Mouse (Mus musculus): Measurements from ENCODE around the gene Acy3. TPM values are rescaled to one million over a fixed set of nuclear protein-coding genes. Genes with fewer than 3 reads are reported as not detected.

The Acy3 gene
- polyA plus RNA-seq, 1 experiment from 2014 or later, result 1.3 TPM

- ATAC-seq (ENCODE audit: low FRiP score, low read depth), result no peak
- Histone ChIP-seq H3K9ac (replicated peaks) (no peak overlapping the region), H3K27ac (replicated peaks) (no peak overlapping the region), H3K4me3 (no peak overlapping the region), H3K9me3 (no peaks in the 10 kb centered on the region), H3K27me3 (peaks cover 8% of the 10 kb centered on the region; the same call in 1 of the 2 replicates), H3K4me1 (peaks cover 9% of the 10 kb centered on the region), H3K36me3 (no peaks in the 10 kb centered on the region), H3K4me2 (replicated peaks) (no peak overlapping the region)
- 84% methylated on average over 7 of the region's 7 CpGs for WGBS
These were observed 9.7 kb downstream of the Acy3 start for GRCm38 (mm10) chr19:3996106-3996505.

- Histone ChIP-seq H3K4me2 (replicated peaks) (no peak overlapping the region), H3K27me3 (peaks cover 11% of the 10 kb centered on the region; the same call in 1 of the 2 replicates), H3K4me1 (peaks cover 15% of the 10 kb centered on the region), H3K9me3 (no peaks in the 10 kb centered on the region), H3K27ac (replicated peaks) (no peak overlapping the region), H3K36me3 (no peaks in the 10 kb centered on the region), H3K9ac (replicated peaks) (no peak overlapping the region), H3K4me3 (no peak overlapping the region)
- WGBS, result 82% methylated on average over 8 of the region's 8 CpGs
- ATAC-seq (ENCODE audit: low FRiP score, low read depth), result no peak
These were observed 10.4 kb downstream of the Acy3 start for GRCm38 (mm10) chr19:3996747-3997146.

- no peak overlapping the region for H3K4me3 ChIP-seq
- peaks cover 12% of the 10 kb centered on the region; the same call in 1 of the 2 replicates for H3K27me3 ChIP-seq
- H3K9ac ChIP-seq (replicated peaks), result no peak overlapping the region
- no peaks in the 10 kb centered on the region for H3K9me3 ChIP-seq
- no peak overlapping the region for H3K4me2 ChIP-seq (replicated peaks)
- no peaks in the 10 kb centered on the region for H3K36me3 ChIP-seq
- H3K27ac ChIP-seq (replicated peaks), result no peak overlapping the region
- peaks cover 15% of the 10 kb centered on the region for H3K4me1 ChIP-seq
- 72% methylated on average over 8 of the region's 8 CpGs for WGBS
- ATAC-seq (ENCODE audit: low FRiP score, low read depth), result no peak
These were observed 10.9 kb downstream of the Acy3 start for GRCm38 (mm10) chr19:3997231-3997630.

GRCm38 (mm10) chr19:3998335-3998734, 12.0 kb downstream of the Acy3 start:
- Histone ChIP-seq H3K9ac (replicated peaks) (no peak overlapping the region), H3K36me3 (no peaks in the 10 kb centered on the region), H3K4me3 (no peak overlapping the region), H3K27ac (replicated peaks) (no peak overlapping the region), H3K27me3 (peaks cover 16% of the 10 kb centered on the region; the same call in 1 of the 2 replicates), H3K9me3 (no peaks in the 10 kb centered on the region), H3K4me1 (peaks cover 15% of the 10 kb centered on the region), H3K4me2 (replicated peaks) (no peak overlapping the region)
- WGBS, result 81% methylated on average over 8 of the region's 8 CpGs
- ATAC-seq (ENCODE audit: low FRiP score, low read depth), result no peak

- H3K4me3 ChIP-seq, result peak overlapping the region; percentile 70; the same call in 1 of the 2 replicates
- H3K36me3 ChIP-seq, result no peaks in the 10 kb centered on the region
- H3K4me2 ChIP-seq (replicated peaks), result peak overlapping the region; percentile 84; the same call in 1 of the 2 replicates
- WGBS, result 85% methylated on average over 9 of the region's 9 CpGs
- no peak for ATAC-seq (ENCODE audit: low FRiP score, low read depth)
- peaks cover 15% of the 10 kb centered on the region for H3K4me1 ChIP-seq
- peaks cover 16% of the 10 kb centered on the region; the same call in 1 of the 2 replicates for H3K27me3 ChIP-seq
- H3K27ac ChIP-seq (replicated peaks), result no peak overlapping the region
- no peak overlapping the region for H3K9ac ChIP-seq (replicated peaks)
- no peaks in the 10 kb centered on the region for H3K9me3 ChIP-seq
These were observed 12.9 kb downstream of the Acy3 start for GRCm38 (mm10) chr19:3999121-3999730.

GRCm38 (mm10) chr19:4000119-4000900, 13.9 kb downstream of the Acy3 start, which contains the start of the genes Nudt8 and Gm49405:
Gene Nudt8 (plus strand): TSS chr19:4000580.
Gene Gm49405 (plus strand): TSS chr19:4000626.
- Histone ChIP-seq H3K4me3 (peak within 1 kb of the TSS; percentile 70), H3K9me3 (no peaks in the 10 kb centered on the region), H3K27ac (replicated peaks) (peak within 1 kb of the TSS; percentile 97), H3K36me3 (peaks cover 5% of the 10 kb centered on the region; the same call in 1 of the 2 replicates), H3K9ac (replicated peaks) (peak within 1 kb of the TSS; percentile 84), H3K4me1 (peaks cover 15% of the 10 kb centered on the region), H3K27me3 (peaks cover 16% of the 10 kb centered on the region; the same call in 1 of the 2 replicates), H3K4me2 (replicated peaks) (peak within 1 kb of the TSS; percentile 84)
- WGBS, result under 1% methylated on average over 64 of the region's 64 CpGs
- peak; percentile 89 for ATAC-seq (ENCODE audit: low FRiP score, low read depth)

GRCm38 (mm10) chr19:4000949-4001525, 14.7 kb downstream of the Acy3 start:
- H3K27me3 ChIP-seq, result peaks cover 16% of the 10 kb centered on the region; the same call in 1 of the 2 replicates
- 17% methylated on average over 17 of the region's 17 CpGs for WGBS
- peak overlapping the region; percentile 70 for H3K4me3 ChIP-seq
- peak overlapping the region; percentile 97 for H3K27ac ChIP-seq (replicated peaks)
- H3K4me2 ChIP-seq (replicated peaks), result peak overlapping the region; percentile 84
- peaks cover 15% of the 10 kb centered on the region for H3K4me1 ChIP-seq
- peak; percentile 32 for ATAC-seq (ENCODE audit: low FRiP score, low read depth)
- peaks cover 10% of the 10 kb centered on the region for H3K36me3 ChIP-seq
- H3K9me3 ChIP-seq, result no peaks in the 10 kb centered on the region
- H3K9ac ChIP-seq (replicated peaks), result peak overlapping the region; percentile 84

GRCm38 (mm10) chr19:4001752-4002151, 15.4 kb downstream of the Acy3 start:
- Histone ChIP-seq H3K4me3 (no peak overlapping the region), H3K27ac (replicated peaks) (no peak overlapping the region), H3K4me1 (peaks cover 15% of the 10 kb centered on the region), H3K4me2 (replicated peaks) (no peak overlapping the region; the same call in 1 of the 2 replicates), H3K36me3 (peaks cover 17% of the 10 kb centered on the region), H3K9me3 (no peaks in the 10 kb centered on the region), H3K27me3 (peaks cover 16% of the 10 kb centered on the region; the same call in 1 of the 2 replicates), H3K9ac (replicated peaks) (peak overlapping the region; percentile 84; the same call in 1 of the 2 replicates)
- 94% methylated on average over 5 of the region's 5 CpGs for WGBS
- no peak for ATAC-seq (ENCODE audit: low FRiP score, low read depth)

- 81% methylated on average over 1 of the region's 1 CpGs for WGBS
- H3K4me3 ChIP-seq, result no peak within 1 kb of the TSS
- peaks cover 16% of the 10 kb centered on the region; the same call in 1 of the 2 replicates for H3K27me3 ChIP-seq
- no peak within 1 kb of the TSS for H3K9ac ChIP-seq (replicated peaks)
- H3K9me3 ChIP-seq, result no peaks in the 10 kb centered on the region
- peaks cover 15% of the 10 kb centered on the region for H3K4me1 ChIP-seq
- H3K36me3 ChIP-seq, result peaks cover 30% of the 10 kb centered on the region
- no peak for ATAC-seq (ENCODE audit: low FRiP score, low read depth)
- H3K27ac ChIP-seq (replicated peaks), result no peak within 1 kb of the TSS
- H3K4me2 ChIP-seq (replicated peaks), result no peak within 1 kb of the TSS
These were observed 16.7 kb downstream of the Acy3 start, which contains the start of gene Doc2g for GRCm38 (mm10) chr19:4003112-4003511. Gene Doc2g (plus strand): TSS chr19:4003313.

- H3K9me3 ChIP-seq, result no peaks in the 10 kb centered on the region
- H3K4me3 ChIP-seq, result no peak overlapping the region
- peaks cover 36% of the 10 kb centered on the region for H3K36me3 ChIP-seq
- WGBS, result 84% methylated on average over 12 of the region's 12 CpGs
- H3K4me2 ChIP-seq (replicated peaks), result no peak overlapping the region
- H3K27me3 ChIP-seq, result peaks cover 16% of the 10 kb centered on the region; the same call in 1 of the 2 replicates
- H3K9ac ChIP-seq (replicated peaks), result no peak overlapping the region
- H3K27ac ChIP-seq (replicated peaks), result no peak overlapping the region
- ATAC-seq (ENCODE audit: low FRiP score, low read depth), result no peak
- H3K4me1 ChIP-seq, result peaks cover 15% of the 10 kb centered on the region
These were observed 17.3 kb downstream of the Acy3 start for GRCm38 (mm10) chr19:4003641-4004040.

GRCm38 (mm10) chr19:4004331-4004730, 18.0 kb downstream of the Acy3 start:
- H3K27ac ChIP-seq (replicated peaks), result no peak overlapping the region
- ATAC-seq (ENCODE audit: low FRiP score, low read depth), result no peak
- no peak overlapping the region for H3K4me3 ChIP-seq
- peaks cover 43% of the 10 kb centered on the region for H3K36me3 ChIP-seq
- no peak overlapping the region for H3K4me2 ChIP-seq (replicated peaks)
- no peaks in the 10 kb centered on the region for H3K9me3 ChIP-seq
- H3K4me1 ChIP-seq, result peaks cover 15% of the 10 kb centered on the region
- 87% methylated on average over 15 of the region's 15 CpGs for WGBS
- H3K27me3 ChIP-seq, result peaks cover 10% of the 10 kb centered on the region; the same call in 1 of the 2 replicates
- no peak overlapping the region for H3K9ac ChIP-seq (replicated peaks)

Measured in midbrain, embryonic 12.5 days (tissue).